Mouse (Mus musculus) heart, embryonic 13.5 days (tissue): ENCODE measurements around the gene Farsb. TPM values are rescaled to one million over a fixed set of nuclear protein-coding genes. Genes with fewer than 3 reads are reported as not detected.
"Not testable (repeated sequence)": the region's sequence is repeated elsewhere in the genome, so short reads cannot be mapped to it uniquely, and the experiment has no call there.

Experiments
- ATAC-seq: fragments of 200-750 bp; cut with Nextera tagmentation; 2 replicates; pipeline ENCODE4 v1.8.0; 2017; ENCODE audit warnings: moderate TSS enrichment; ENCODE audit not compliant: insufficient number of reproducible peaks, low FRiP score, low TSS enrichment; ENCODE audit errors: extremely low read depth
- H3K27ac ChIP-seq: fragments of 300-500 bp; sonication (generic); replicated peaks from 2 replicates; pipeline ENCODE4 v1.5.1; 2015; ENCODE audit warnings: moderate library complexity, mild to moderate bottlenecking, inconsistent platforms
- H3K27me3 ChIP-seq: fragments of 300-500 bp; sonication (generic); replicated peaks from 2 replicates; pipeline ENCODE4 v1.6.1; 2015; ENCODE audit warnings: mild to moderate bottlenecking, inconsistent platforms
- H3K36me3 ChIP-seq: fragments of 300-500 bp; sonication (generic); 2 replicates; pipeline ENCODE4 v1.6.1; 2015; ENCODE audit warnings: mild to moderate bottlenecking, inconsistent platforms
- H3K4me1 ChIP-seq: fragments of 300-500 bp; sonication (generic); 2 replicates; pipeline ENCODE4 v1.6.1; 2015; ENCODE audit warnings: inconsistent platforms
- H3K4me2 ChIP-seq: fragments of 300-500 bp; sonication (generic); 2 replicates; pipeline ENCODE4 v1.6.1; 2015; ENCODE audit warnings: inconsistent platforms, mild to moderate bottlenecking, moderate library complexity
- H3K4me3 ChIP-seq: fragments of 300-500 bp; sonication (generic); 2 replicates; pipeline ENCODE4 v1.5.1; 2015; ENCODE audit warnings: moderate library complexity, mild to moderate bottlenecking, inconsistent platforms
- H3K9ac ChIP-seq: fragments of 300-500 bp; sonication (generic); 2 replicates; pipeline ENCODE4 v1.6.1; 2015; ENCODE audit warnings: inconsistent platforms, mild to moderate bottlenecking, moderate library complexity
- H3K9me3 ChIP-seq: fragments of 300-500 bp; sonication (generic); 2 replicates; pipeline ENCODE4 v1.6.1; 2016; ENCODE audit warnings: inconsistent platforms
- WGBS: fragments of 180-500 bp; shearing (Covaris S2); methylation state at CpG from one replicate; pipeline ENCODE4 v1.1.7; 2015; ENCODE audit warnings: mixed read lengths; 5-methylcytosine and 5-hydroxymethylcytosine counted together
- polyA plus RNA-seq: library from polyadenylated mRNA; unstranded; fragments of >200 nt; fragmentation: Nextera tagmentation; extraction: Ambion mirVana; gene quantifications from 2 replicates; pipeline ENCODE4 v1.2.1, GENCODE M21; 2015

Gene Farsb
- polyA plus RNA-seq, 1 experiment from 2014 or later, result 96.3 TPM

GRCm38 (mm10) chr1:78525189-78525886, 36.6 kb upstream of the Farsb start:
- Histone ChIP-seq H3K27me3 (no peaks in the 10 kb centered on the region), H3K36me3 (no peaks in the 10 kb centered on the region), H3K4me1 (no peaks in the 10 kb centered on the region), H3K9ac (no peak overlapping the region), H3K27ac (no peak overlapping the region), H3K9me3 (peaks cover 8% of the 10 kb centered on the region; the same call in 1 of the 2 replicates), H3K4me3 (no peak overlapping the region), H3K4me2 (no peak overlapping the region)
- WGBS, result 48% methylated on average over 23 of the region's 23 CpGs
- ATAC-seq, result no peak

- no peaks in the 10 kb centered on the region for H3K27me3 ChIP-seq
- 71% methylated on average over 7 of the region's 7 CpGs for WGBS
- ATAC-seq, result no peak
These were observed 30.2 kb upstream of the Farsb start for GRCm38 (mm10) chr1:78518907-78519306.

GRCm38 (mm10) chr1:78512756-78513155, 24.1 kb upstream of the Farsb start:
- Histone ChIP-seq H3K36me3 (no peaks in the 10 kb centered on the region), H3K4me2 (no peak overlapping the region), H3K4me3 (no peak overlapping the region), H3K27me3 (peaks cover 15% of the 10 kb centered on the region), H3K4me1 (peaks cover 5% of the 10 kb centered on the region; the same call in 1 of the 2 replicates), H3K9ac (no peak overlapping the region), H3K27ac (no peak overlapping the region), H3K9me3 (no peaks in the 10 kb centered on the region)
- ATAC-seq, result no peak
- 66% methylated on average over 8 of the region's 8 CpGs for WGBS

More at GRCm38 (mm10) chr1:78518907-78519306, 30.2 kb upstream of the Farsb start:
- H3K4me3 ChIP-seq, result no peak overlapping the region
- H3K4me1 ChIP-seq, result no peaks in the 10 kb centered on the region
- no peaks in the 10 kb centered on the region for H3K36me3 ChIP-seq
- no peak overlapping the region for H3K27ac ChIP-seq
- peaks cover 8% of the 10 kb centered on the region; the same call in 1 of the 2 replicates for H3K9me3 ChIP-seq
- no peak overlapping the region for H3K9ac ChIP-seq
- H3K4me2 ChIP-seq, result no peak overlapping the region

GRCm38 (mm10) chr1:78511621-78512160, 23.0 kb upstream of the Farsb start, which contains the start of gene BC035947:
BC035947 (minus strand) TSS chr1:78512158.
- Histone ChIP-seq H3K4me3 (peak within 1 kb of the TSS; percentile 48), H3K27ac (no peak within 1 kb of the TSS), H3K9me3 (no peaks in the 10 kb centered on the region), H3K27me3 (peaks cover 15% of the 10 kb centered on the region), H3K4me1 (peaks cover 5% of the 10 kb centered on the region; the same call in 1 of the 2 replicates), H3K36me3 (no peaks in the 10 kb centered on the region), H3K9ac (peak within 1 kb of the TSS; percentile 67), H3K4me2 (peak within 1 kb of the TSS; percentile 74)
- ATAC-seq, result no peak
- 2% methylated on average over 25 of the region's 25 CpGs for WGBS

- H3K9ac ChIP-seq, result peak within 1 kb of the TSS; percentile 67
- no peak for ATAC-seq
- H3K36me3 ChIP-seq, result no peaks in the 10 kb centered on the region
- H3K27ac ChIP-seq, result no peak within 1 kb of the TSS
- 54% methylated on average over 5 of the region's 5 CpGs for WGBS
- peak within 1 kb of the TSS; percentile 74 for H3K4me2 ChIP-seq
- peak within 1 kb of the TSS; percentile 48 for H3K4me3 ChIP-seq
- peaks cover 5% of the 10 kb centered on the region; the same call in 1 of the 2 replicates for H3K4me1 ChIP-seq
- H3K27me3 ChIP-seq, result peaks cover 15% of the 10 kb centered on the region
- no peaks in the 10 kb centered on the region for H3K9me3 ChIP-seq
These were observed 22.2 kb upstream of the Farsb start, which contains the start of gene Mogat1 for GRCm38 (mm10) chr1:78510862-78511261. Mogat1 (plus strand) TSS chr1:78510991.

- Histone ChIP-seq H3K27ac (no peak overlapping the region), H3K4me2 (no peak overlapping the region), H3K27me3 (peaks cover 15% of the 10 kb centered on the region), H3K36me3 (no peaks in the 10 kb centered on the region), H3K9ac (no peak overlapping the region), H3K4me3 (no peak overlapping the region), H3K9me3 (no peaks in the 10 kb centered on the region), H3K4me1 (peaks cover 5% of the 10 kb centered on the region; the same call in 1 of the 2 replicates)
- WGBS, result 51% methylated on average over 1 of the region's 1 CpGs
- no peak for ATAC-seq
These were observed 18.4 kb upstream of the Farsb start for GRCm38 (mm10) chr1:78507137-78507536.

GRCm38 (mm10) chr1:78502527-78502926, 13.8 kb upstream of the Farsb start:
- WGBS, result 76% methylated on average over 6 of the region's 6 CpGs
- no peaks in the 10 kb centered on the region for H3K36me3 ChIP-seq
- H3K27me3 ChIP-seq, result no peaks in the 10 kb centered on the region
- ATAC-seq, result no peak
- H3K9ac ChIP-seq, result no peak overlapping the region
- no peak overlapping the region for H3K4me2 ChIP-seq
- no peaks in the 10 kb centered on the region for H3K9me3 ChIP-seq
- H3K4me3 ChIP-seq, result no peak overlapping the region
- H3K27ac ChIP-seq, result no peak overlapping the region
- H3K4me1 ChIP-seq, result no peaks in the 10 kb centered on the region

- H3K4me1 ChIP-seq, H3K27ac ChIP-seq, ATAC-seq, H3K36me3 ChIP-seq, H3K9me3 ChIP-seq, H3K27me3 ChIP-seq, H3K4me3 ChIP-seq, H3K4me2 ChIP-seq, H3K9ac ChIP-seq: not testable (repeated sequence)
- 86% methylated on average over 12 of the region's 12 CpGs for WGBS
These were observed 13.2 kb upstream of the Farsb start for GRCm38 (mm10) chr1:78501856-78502255.

GRCm38 (mm10) chr1:78501036-78501435, 12.3 kb upstream of the Farsb start:
- ATAC-seq, result no peak
- Histone ChIP-seq H3K9me3 (no peaks in the 10 kb centered on the region), H3K4me1 (no peaks in the 10 kb centered on the region), H3K4me3 (no peak overlapping the region), H3K27ac (no peak overlapping the region), H3K36me3 (no peaks in the 10 kb centered on the region), H3K9ac (no peak overlapping the region), H3K4me2 (no peak overlapping the region), H3K27me3 (no peaks in the 10 kb centered on the region)
- 81% methylated on average over 16 of the region's 16 CpGs for WGBS

- ATAC-seq, result no peak
- Histone ChIP-seq H3K9me3 (no peaks in the 10 kb centered on the region), H3K4me2 (no peak overlapping the region), H3K27me3 (no peaks in the 10 kb centered on the region), H3K4me3 (peak overlapping the region; percentile 90; the same call in 1 of the 2 replicates), H3K4me1 (peaks cover 22% of the 10 kb centered on the region), H3K9ac (no peak overlapping the region), H3K27ac (no peak overlapping the region), H3K36me3 (peaks cover 4% of the 10 kb centered on the region; the same call in 1 of the 2 replicates)
- 72% methylated on average over 1 of the region's 1 CpGs for WGBS
These were observed 1.4 kb upstream of the Farsb start for GRCm38 (mm10) chr1:78490143-78490542.

- under 1% methylated on average over 28 of the region's 28 CpGs for WGBS
- Histone ChIP-seq H3K27me3 (no peaks in the 10 kb centered on the region), H3K9ac (peak overlapping the region; percentile 92), H3K27ac (peak overlapping the region; percentile 78), H3K4me1 (peaks cover 22% of the 10 kb centered on the region), H3K36me3 (peaks cover 10% of the 10 kb centered on the region), H3K4me2 (peak overlapping the region; percentile 80), H3K4me3 (peak overlapping the region; percentile 90), H3K9me3 (no peaks in the 10 kb centered on the region)
- ATAC-seq, result peak; percentile 21; the same call in 1 of the 2 replicates
These were observed 308 bp downstream of the Farsb start for GRCm38 (mm10) chr1:78488427-78488751.
